ENCODE assay signal across 17 mouse cellular contexts in the genomic region with DNA sequence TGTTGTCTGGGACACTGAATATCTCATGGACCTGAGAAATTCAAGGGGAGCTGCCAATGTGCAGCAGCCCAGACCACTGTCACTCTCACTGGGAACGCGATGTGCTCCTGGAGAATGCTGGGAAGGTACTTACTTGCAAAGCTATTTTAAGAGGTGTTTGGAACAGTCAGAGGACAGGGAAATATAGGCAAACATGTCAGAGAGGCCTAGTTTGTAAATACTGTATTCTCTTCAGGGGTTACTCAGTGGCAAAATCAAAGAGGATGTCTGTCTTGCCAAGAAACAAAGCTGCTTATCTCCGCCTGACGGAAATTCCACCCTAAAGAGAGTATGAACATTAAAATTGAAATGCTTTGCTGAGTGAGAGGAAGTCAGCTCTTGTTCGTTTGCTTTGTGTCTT. TPM values are rescaled to one million over a fixed set of nuclear protein-coding genes. Genes with fewer than 3 reads are reported as not detected.
A peak's percentile ranks its signal among the peaks of the same experiment; 100 is the strongest.
DNase-seq lines count a peak whose midpoint lies in the region; ATAC-seq and TF ChIP-seq lines count a peak whose summit lies in the region.
"Had no signal": no experiment of that assay in that cellular context is flagged by ENCODE, and none has a peak within 500 bp of the region (broad histone marks: within the 10 kb centered on the region; RNA-seq: fewer than 3 reads in every experiment).

No protein-coding gene starts in this region.

- peak; percentile 91 for ATAC-seq in heart, embryonic 15.5 days (replicated peaks; ENCODE audit: insufficient number of reproducible peaks, insufficient read depth, low FRiP score, low read depth)
- ATAC-seq in lung, postnatal 0 days = peak; percentile 96
- ATAC-seq in midbrain, embryonic 16.5 days = no peak
- ATAC-seq: forebrain, embryonic 14.5 days; hindbrain, embryonic 16.5 days had no signal

- no peaks in the 10 kb centered on the region for H3K27me3 ChIP-seq in heart, embryonic 15.5 days
- H3K27me3 ChIP-seq in lung, postnatal 0 days (replicated peaks; ENCODE audit: insufficient read depth, low read length) = no peaks in the 10 kb centered on the region
- no peaks in the 10 kb centered on the region for H3K27me3 ChIP-seq in midbrain, embryonic 16.5 days (ENCODE audit: control insufficient read depth, insufficient read depth, low read depth, low read length)
- H3K27me3 ChIP-seq: embryonic facial prominence, embryonic 15.5 days had no signal

- no peaks in the 10 kb centered on the region for H3K36me3 ChIP-seq in heart, embryonic 15.5 days
- H3K36me3 ChIP-seq in lung, postnatal 0 days (ENCODE audit: insufficient read depth, low read length) = no peaks in the 10 kb centered on the region
- H3K36me3 ChIP-seq in midbrain, embryonic 16.5 days (ENCODE audit: control insufficient read depth, insufficient read depth, low read length) = no peaks in the 10 kb centered on the region
- H3K36me3 ChIP-seq: embryonic facial prominence, embryonic 15.5 days; G1E; midbrain, embryonic 10.5 days had no signal

- no peak overlapping the region for H3K4me3 ChIP-seq in heart, embryonic 15.5 days
- H3K4me3 ChIP-seq in lung, postnatal 0 days (ENCODE audit: low read depth, low read length) = no peak overlapping the region
- H3K4me3 ChIP-seq in midbrain, embryonic 16.5 days (ENCODE audit: low read depth, low read length) = no peak overlapping the region
- H3K4me3 ChIP-seq: embryonic facial prominence, embryonic 15.5 days; midbrain, embryonic 10.5 days had no signal

- TF ChIP-seq CTCF in lung, postnatal 0 days (IDR thresholded peaks at IDR 0.05) = no peak

- peak; percentile 9 for DNase-seq in gastrocnemius, adult 18-20 months (ENCODE audit: low spot score)
- DNase-seq in gastrocnemius, postnatal 10 days = no peak
- DNase-seq in heart, adult 18-20 months = peak; percentile 78 to 89
- DNase-seq in lung, postnatal 0 days (ENCODE audit: low spot score) = peak; percentile 85
- no peak for DNase-seq in ovary, adult 18-20 months (ENCODE audit: low spot score)
- no peak for DNase-seq in gastrocnemius, postnatal 4 days (ENCODE audit: low spot score in 2 of 2)
- DNase-seq: cerebellum, adult 18-20 months; gastrocnemius, postnatal 25 days; spleen, adult 18-20 months had no signal

- H3K27ac ChIP-seq in heart, embryonic 15.5 days = peak overlapping the region; percentile 91
- peak overlapping the region; percentile 33; the same call in 1 of the 2 replicates for H3K27ac ChIP-seq in lung, postnatal 0 days (ENCODE audit: low read length)
- H3K27ac ChIP-seq in midbrain, embryonic 16.5 days (ENCODE audit: low read length) = no peak overlapping the region
- H3K27ac ChIP-seq: embryonic facial prominence, embryonic 15.5 days; midbrain, embryonic 10.5 days had no signal

- no peaks in the 10 kb centered on the region for H3K9me3 ChIP-seq in heart, embryonic 15.5 days (replicated peaks)
- H3K9me3 ChIP-seq in lung, postnatal 0 days (ENCODE audit: low read length) = no peaks in the 10 kb centered on the region
- H3K9me3 ChIP-seq in midbrain, embryonic 16.5 days (replicated peaks; ENCODE audit: control insufficient read depth, low read length, poor library complexity, severe bottlenecking) = no peaks in the 10 kb centered on the region
- H3K9me3 ChIP-seq: embryonic facial prominence, embryonic 15.5 days; G1E; midbrain, embryonic 10.5 days had no signal

- no peak overlapping the region for H3K4me2 ChIP-seq in heart, embryonic 15.5 days
- H3K4me2 ChIP-seq in lung, postnatal 0 days (replicated peaks; ENCODE audit: low read depth, low read length) = no peak overlapping the region
- no peak overlapping the region for H3K4me2 ChIP-seq in midbrain, embryonic 16.5 days (ENCODE audit: low read length)
- H3K4me2 ChIP-seq: embryonic facial prominence, embryonic 15.5 days; liver, embryonic 11.5 days had no signal

- H3K4me1 ChIP-seq in heart, embryonic 15.5 days (replicated peaks) = peaks cover 20% of the 10 kb centered on the region
- H3K4me1 ChIP-seq in lung, postnatal 0 days (ENCODE audit: insufficient read depth, low read depth, low read length) = no peaks in the 10 kb centered on the region
- H3K4me1 ChIP-seq in midbrain, embryonic 16.5 days (ENCODE audit: control insufficient read depth, insufficient read depth, low read length) = no peaks in the 10 kb centered on the region
- H3K4me1 ChIP-seq: embryonic facial prominence, embryonic 15.5 days; midbrain, embryonic 10.5 days had no signal

- TF ChIP-seq EP300 in lung, postnatal 0 days (IDR thresholded peaks at IDR 0.05) = peak; percentile 98

- 0 out of 2 replicates have a peak overlapping the region, but pooled peaks have one; percentile 17 for H3K9ac ChIP-seq in heart, embryonic 15.5 days
- H3K9ac ChIP-seq in lung, postnatal 0 days (replicated peaks; ENCODE audit: low read depth) = no peak overlapping the region
- no peak overlapping the region for H3K9ac ChIP-seq in midbrain, embryonic 16.5 days (ENCODE audit: low read depth, low read length)
- H3K9ac ChIP-seq: embryonic facial prominence, embryonic 15.5 days had no signal

- 15% methylated on average over 5 of the region's 5 CpGs for WGBS in heart, embryonic 15.5 days
- WGBS in lung, postnatal 0 days = 11% methylated on average over 5 of the region's 5 CpGs
- WGBS in midbrain, embryonic 16.5 days = 63% methylated on average over 5 of the region's 5 CpGs

RNA-seq across cellular contexts. Expression of a gene that starts 17.3 kb away (rescaled TPM):
- under 1 TPM in 1 of 2 experiments, not detected in 1; 0.05 TPM for total RNA-seq in gastrocnemius, adult 18-20 months (2021)
- under 1 TPM; 0.31 to 0.45 TPM for total RNA-seq in gastrocnemius, postnatal 10 days (2021)
- total RNA-seq in heart, adult 18-20 months (2021) = 10 to 100 TPM; 74.5 to 81.9 TPM
- polyA plus RNA-seq in heart, embryonic 15.5 days (2015; fragmentation: Nextera tagmentation; extraction: Ambion mirVana) = 14.3 and 14.7 TPM in 2 replicates
- polyA plus RNA-seq in lung, postnatal 0 days (2015; fragmentation: Nextera tagmentation; extraction: Ambion mirVana) = 4.1 and 5.1 TPM in 2 replicates
- polyA plus RNA-seq in midbrain, embryonic 16.5 days (2015; fragmentation: Nextera tagmentation; extraction: Ambion mirVana) = 8.8 and 10.2 TPM in 2 replicates
- 1 to 10 TPM; 1.4 to 1.9 TPM for total RNA-seq in gastrocnemius, postnatal 4 days (2021)
- polyA plus RNA-seq: G1E had no signal

Comparison
In these comparisons a context has a peak if more than half of its experiments do, and no peak if none do; other contexts are left out.
1. DNase-seq: peak in gastrocnemius, adult 18-20 months (single experiment), heart, adult 18-20 months (2 of 2) and lung, postnatal 0 days (single experiment); none in gastrocnemius, postnatal 10 days (single experiment), ovary, adult 18-20 months (single experiment) and gastrocnemius, postnatal 4 days (0 of 2).
2. RNA of a gene that starts 17.3 kb away (total RNA-seq): 74.5 to 81.9 TPM in heart, adult 18-20 months; 1.4 to 1.9 TPM in gastrocnemius, postnatal 4 days, 0.31 to 0.45 TPM in gastrocnemius, postnatal 10 days and 0.05 TPM in gastrocnemius, adult 18-20 months; every median in the first group is over 10 times any median in the second.